Mouse (Mus musculus): ENCODE data around the gene Usp30. TPM values are rescaled to one million over a fixed set of nuclear protein-coding genes. Genes with fewer than 3 reads are reported as not detected.
A peak's percentile ranks its signal among the peaks of the same experiment; 100 is the strongest.

Gene Usp30
- polyA plus RNA-seq, 1 experiment from 2014 or later = 18.9 TPM

GRCm38 (mm10) chr5:114101873-114102272 is 36.6 kb downstream of the Usp30 start:
- ATAC-seq (ENCODE audit: low FRiP score) = no peak
- Histone ChIP-seq H3K4me3 (replicated peaks) (no peak overlapping the region), H3K27me3 (replicated peaks) (0 out of 2 replicates have a peak, but pooled peaks cover 4% of the 10 kb centered on the region), H3K9ac (replicated peaks) (no peak overlapping the region), H3K36me3 (peaks cover 31% of the 10 kb centered on the region), H3K9me3 (replicated peaks) (no peaks in the 10 kb centered on the region), H3K4me2 (no peak overlapping the region), H3K27ac (replicated peaks) (no peak overlapping the region), H3K4me1 (peaks cover 32% of the 10 kb centered on the region)
- WGBS = 90% methylated on average over 4 of the region's 4 CpGs

DNA sequence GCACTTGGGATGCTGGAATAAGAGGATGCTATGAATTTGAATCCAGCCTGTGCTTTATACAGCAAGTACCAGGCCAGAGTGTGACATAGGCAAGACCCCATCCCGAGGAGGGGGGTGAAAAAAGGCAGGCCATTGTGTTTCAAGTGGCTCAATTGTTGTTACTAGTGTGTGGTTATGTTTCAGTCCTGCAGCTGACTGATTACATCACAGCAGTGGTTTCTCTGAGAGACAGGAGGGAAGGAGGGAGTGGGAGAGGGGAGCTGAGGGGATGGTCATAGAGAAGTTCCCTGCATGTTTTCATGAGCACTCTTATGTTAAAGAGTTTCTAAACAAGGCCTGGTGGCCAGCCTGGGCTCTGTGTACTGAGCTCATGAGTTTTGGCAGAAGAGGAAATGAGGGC is 37.5 kb downstream of the Usp30 start:
- Histone ChIP-seq H3K27me3 (replicated peaks) (0 out of 2 replicates have a peak, but pooled peaks cover 3% of the 10 kb centered on the region), H3K9ac (replicated peaks) (no peak overlapping the region), H3K9me3 (replicated peaks) (no peaks in the 10 kb centered on the region), H3K4me2 (no peak overlapping the region), H3K4me1 (peaks cover 32% of the 10 kb centered on the region), H3K27ac (replicated peaks) (no peak overlapping the region), H3K4me3 (replicated peaks) (no peak overlapping the region), H3K36me3 (peaks cover 40% of the 10 kb centered on the region)
- WGBS = 88% methylated on average over 1 of the region's 1 CpGs
- no peak for ATAC-seq (ENCODE audit: low FRiP score)

DNA sequence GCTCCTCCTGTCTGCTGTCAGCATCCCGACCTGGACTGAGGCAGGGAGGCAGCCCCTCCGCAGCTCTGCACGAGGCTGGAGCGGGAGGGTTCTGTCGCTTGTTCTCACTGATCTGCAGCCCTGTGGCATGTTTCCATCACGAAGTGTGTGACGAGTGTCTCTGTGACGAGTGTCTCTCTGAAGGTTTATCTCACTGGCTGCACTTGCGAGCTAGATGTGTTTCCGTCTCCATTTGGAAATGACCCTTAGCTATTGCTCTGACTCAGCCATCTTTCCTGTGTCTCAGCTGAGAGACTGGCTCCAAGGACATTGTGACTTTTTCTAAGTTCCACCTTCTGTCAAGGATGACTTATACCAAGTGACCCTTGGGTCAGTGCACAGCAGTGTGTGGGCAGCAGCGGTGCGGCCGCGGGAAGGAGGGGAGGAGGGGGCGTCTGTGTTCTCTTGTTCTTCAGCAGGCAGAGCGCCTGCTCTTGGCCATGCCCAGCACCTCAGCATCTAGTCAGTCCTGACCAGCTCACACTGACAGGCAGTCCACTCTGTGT is 41.2 kb downstream of the Usp30 start:
- peaks cover 76% of the 10 kb centered on the region for H3K36me3 ChIP-seq
- 77% methylated on average over 16 of the region's 16 CpGs for WGBS
- no peaks in the 10 kb centered on the region for H3K27me3 ChIP-seq (replicated peaks)
- H3K4me2 ChIP-seq = no peak overlapping the region
- no peak overlapping the region for H3K27ac ChIP-seq (replicated peaks)
- no peak overlapping the region for H3K4me3 ChIP-seq (replicated peaks)
- no peak for ATAC-seq (ENCODE audit: low FRiP score)
- H3K4me1 ChIP-seq = peaks cover 19% of the 10 kb centered on the region
- no peak overlapping the region for H3K9ac ChIP-seq (replicated peaks)
- no peaks in the 10 kb centered on the region for H3K9me3 ChIP-seq (replicated peaks)

GRCm38 (mm10) chr5:114113334-114113733 is 48.1 kb downstream of the Usp30 start:
- Histone ChIP-seq H3K36me3 (peaks cover 93% of the 10 kb centered on the region), H3K27ac (replicated peaks) (no peak overlapping the region), H3K4me1 (no peaks in the 10 kb centered on the region), H3K9me3 (replicated peaks) (no peaks in the 10 kb centered on the region), H3K4me2 (no peak overlapping the region), H3K4me3 (replicated peaks) (no peak overlapping the region), H3K9ac (replicated peaks) (no peak overlapping the region), H3K27me3 (replicated peaks) (no peaks in the 10 kb centered on the region)
- no peak for ATAC-seq (ENCODE audit: low FRiP score)
- WGBS = 86% methylated on average over 6 of the region's 6 CpGs

DNA sequence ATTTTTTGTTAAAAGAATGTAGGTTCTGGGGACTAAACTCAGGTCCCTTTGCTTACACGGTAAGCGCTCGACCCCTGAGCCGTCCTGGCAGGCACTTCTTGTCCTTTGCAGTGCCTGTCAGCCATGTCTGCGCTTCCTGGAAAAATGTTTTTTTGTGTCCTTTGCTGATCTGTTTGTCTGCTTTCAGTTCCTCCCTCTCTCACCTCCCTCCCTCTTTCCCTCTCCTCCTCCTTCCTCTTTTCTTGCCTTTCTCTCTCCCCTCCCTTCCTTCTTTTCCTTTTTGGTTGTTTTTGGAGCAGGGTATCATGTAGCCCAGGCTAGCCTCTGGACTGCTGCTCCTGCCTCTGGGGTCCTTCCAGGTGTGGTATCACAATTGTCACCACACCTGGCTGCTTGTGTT is 49.8 kb downstream of the Usp30 start:
- ATAC-seq (ENCODE audit: low FRiP score) = no peak
- Histone ChIP-seq H3K9me3 (replicated peaks) (no peaks in the 10 kb centered on the region), H3K4me3 (replicated peaks) (no peak overlapping the region), H3K27me3 (replicated peaks) (no peaks in the 10 kb centered on the region), H3K27ac (replicated peaks) (no peak overlapping the region), H3K9ac (replicated peaks) (no peak overlapping the region), H3K4me1 (no peaks in the 10 kb centered on the region), H3K36me3 (peaks cover 92% of the 10 kb centered on the region), H3K4me2 (no peak overlapping the region)
- WGBS = 90% methylated on average over 5 of the region's 5 CpGs

GRCm38 (mm10) chr5:114116586-114116985 is 51.3 kb downstream of the Usp30 start:
- H3K27me3 ChIP-seq (replicated peaks) = no peaks in the 10 kb centered on the region
- peaks cover 92% of the 10 kb centered on the region for H3K36me3 ChIP-seq
- no peaks in the 10 kb centered on the region for H3K4me1 ChIP-seq
- no peak for ATAC-seq (ENCODE audit: low FRiP score)
- no peak overlapping the region for H3K4me3 ChIP-seq (replicated peaks)
- no peak overlapping the region for H3K9ac ChIP-seq (replicated peaks)
- no peak overlapping the region for H3K4me2 ChIP-seq
- 89% methylated on average over 7 of the region's 7 CpGs for WGBS
- no peak overlapping the region for H3K27ac ChIP-seq (replicated peaks)
- H3K9me3 ChIP-seq (replicated peaks) = no peaks in the 10 kb centered on the region

DNA sequence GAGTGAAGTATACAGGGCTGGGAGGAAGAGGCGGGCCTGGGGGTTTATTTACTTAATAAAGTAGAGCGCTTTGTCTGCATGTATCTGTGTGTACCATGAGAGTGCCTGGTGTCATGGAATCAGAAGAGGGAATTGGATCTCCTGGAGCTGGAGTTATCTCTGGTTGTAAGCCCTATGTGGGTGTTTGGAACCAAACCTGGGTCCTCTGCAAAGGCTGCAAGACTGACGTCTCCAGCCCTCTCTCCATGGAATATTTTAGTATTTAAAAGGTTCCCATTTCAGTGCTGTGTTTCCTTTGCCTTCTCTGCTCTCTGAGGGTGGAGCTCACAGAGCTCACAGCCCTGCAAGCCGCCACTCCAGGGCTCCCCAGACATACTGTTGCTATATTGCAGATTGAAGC is 54.5 kb downstream of the Usp30 start:
- no peak overlapping the region for H3K4me3 ChIP-seq (replicated peaks)
- no peaks in the 10 kb centered on the region for H3K4me1 ChIP-seq
- H3K9ac ChIP-seq (replicated peaks) = no peak overlapping the region
- no peak overlapping the region for H3K27ac ChIP-seq (replicated peaks)
- H3K4me2 ChIP-seq = no peak overlapping the region
- ATAC-seq (ENCODE audit: low FRiP score) = no peak
- H3K9me3 ChIP-seq (replicated peaks) = no peaks in the 10 kb centered on the region
- WGBS = 94% methylated on average over 4 of the region's 4 CpGs
- H3K36me3 ChIP-seq = peaks cover 92% of the 10 kb centered on the region
- H3K27me3 ChIP-seq (replicated peaks) = no peaks in the 10 kb centered on the region

DNA sequence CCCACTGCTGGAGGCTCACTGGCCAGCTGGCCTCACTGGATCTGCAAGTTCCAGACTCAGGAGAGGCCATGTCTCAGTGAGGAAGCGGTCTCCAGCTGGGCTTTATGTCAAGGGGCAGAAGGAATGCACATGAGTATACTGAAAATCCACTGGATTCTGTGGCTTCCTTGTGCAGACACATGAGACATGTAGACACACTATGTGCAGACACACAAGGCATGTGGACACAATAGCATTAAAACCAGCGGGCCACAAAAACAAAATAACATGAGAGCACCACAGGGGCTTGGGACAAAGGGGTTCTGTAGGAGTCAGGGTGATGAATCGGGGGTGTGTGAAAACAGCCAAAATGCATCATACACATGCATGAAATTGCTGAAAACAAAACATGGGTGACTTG is 60.7 kb downstream of the Usp30 start:
- Histone ChIP-seq H3K36me3 (peaks cover 40% of the 10 kb centered on the region), H3K9me3 (replicated peaks) (no peaks in the 10 kb centered on the region), H3K27me3 (replicated peaks) (no peaks in the 10 kb centered on the region), H3K4me3 (replicated peaks) (no peak overlapping the region), H3K9ac (replicated peaks) (no peak overlapping the region), H3K4me1 (peaks cover 19% of the 10 kb centered on the region), H3K27ac (replicated peaks) (no peak overlapping the region), H3K4me2 (no peak overlapping the region)
- ATAC-seq (ENCODE audit: low FRiP score) = no peak
- WGBS = 92% methylated on average over 3 of the region's 3 CpGs

- WGBS = 91% methylated on average over 7 of the region's 7 CpGs
- H3K27ac ChIP-seq (replicated peaks) = no peak overlapping the region
- H3K4me2 ChIP-seq = peak overlapping the region; percentile 98
- H3K9me3 ChIP-seq (replicated peaks) = no peaks in the 10 kb centered on the region
- H3K36me3 ChIP-seq = peaks cover 34% of the 10 kb centered on the region
- peaks cover 24% of the 10 kb centered on the region for H3K4me1 ChIP-seq
- peak overlapping the region; percentile 78; the same call in 1 of the 2 replicates for H3K9ac ChIP-seq (replicated peaks)
- peak overlapping the region; percentile 71 for H3K4me3 ChIP-seq (replicated peaks)
- ATAC-seq (ENCODE audit: low FRiP score) = no peak
- H3K27me3 ChIP-seq (replicated peaks) = no peaks in the 10 kb centered on the region
These were observed 61.4 kb downstream of the Usp30 start for GRCm38 (mm10) chr5:114126499-114127244.

- peak within 1 kb of the TSS; percentile 71 for H3K4me3 ChIP-seq (replicated peaks)
- H3K27me3 ChIP-seq (replicated peaks) = no peaks in the 10 kb centered on the region; the same call in 1 of the 2 replicates
- WGBS = under 1% methylated on average over 69 of the region's 69 CpGs
These were observed 62.4 kb downstream of the Usp30 start, which contains the start of gene Alkbh2 for GRCm38 (mm10) chr5:114127374-114128349. Gene Alkbh2 (minus strand): TSS chr5:114128218.

DNA sequence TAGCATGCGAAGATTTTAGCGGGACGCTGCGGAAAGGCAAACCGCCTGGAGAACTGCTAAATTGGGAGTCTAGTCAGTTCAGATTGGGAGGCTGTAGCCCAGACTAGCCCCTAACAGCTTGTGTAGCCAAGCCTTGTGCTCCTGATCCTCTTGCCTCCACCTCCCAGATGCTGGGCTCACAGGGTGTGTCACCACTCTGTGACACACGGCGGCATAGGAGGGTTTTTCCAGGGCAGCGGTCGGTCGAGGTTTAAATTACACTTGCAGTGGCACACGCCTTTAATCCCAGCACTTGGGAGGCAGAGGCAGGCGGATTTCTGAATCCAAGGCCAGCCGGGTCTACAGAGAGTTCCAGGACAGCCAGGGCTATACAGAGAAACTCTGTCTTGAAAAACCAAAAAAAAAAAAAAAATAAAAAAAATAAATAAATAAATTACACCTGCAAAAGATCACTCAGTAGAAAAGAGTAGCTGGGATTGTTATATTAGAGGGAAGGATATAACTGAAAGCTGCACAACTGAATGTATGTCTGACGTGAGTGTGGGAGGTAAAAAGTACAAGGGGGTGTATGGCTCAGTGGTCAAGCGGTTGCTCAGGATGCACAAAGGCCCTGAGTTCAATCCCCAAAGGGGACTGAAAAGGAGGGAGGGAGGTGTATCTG is 64.4 kb downstream of the Usp30 start:
- ATAC-seq (ENCODE audit: low FRiP score) = no peak
- WGBS = 83% methylated on average over 15 of the region's 15 CpGs
- Histone ChIP-seq H3K9ac (replicated peaks) (0 out of 2 replicates have a peak overlapping the region, but pooled peaks have one; percentile 58), H3K9me3 (replicated peaks) (no peaks in the 10 kb centered on the region), H3K4me3 (replicated peaks) (peak overlapping the region; percentile 96), H3K4me2 (peak overlapping the region; percentile 99), H3K27me3 (replicated peaks) (no peaks in the 10 kb centered on the region; the same call in 1 of the 2 replicates), H3K27ac (replicated peaks) (no peak overlapping the region), H3K4me1 (peaks cover 29% of the 10 kb centered on the region), H3K36me3 (0 out of 2 replicates have a peak, but pooled peaks cover 5% of the 10 kb centered on the region)

More at GRCm38 (mm10) chr5:114127374-114128349, 62.4 kb downstream of the Usp30 start, which contains the start of gene Alkbh2:
- peak; percentile 14; the same call in 1 of the 2 replicates for ATAC-seq (ENCODE audit: low FRiP score)
- Histone ChIP-seq H3K4me2 (peak within 1 kb of the TSS; percentile 98), H3K36me3 (peaks cover 24% of the 10 kb centered on the region), H3K4me1 (peaks cover 29% of the 10 kb centered on the region), H3K27ac (replicated peaks) (peak within 1 kb of the TSS; percentile 89), H3K9me3 (replicated peaks) (no peaks in the 10 kb centered on the region), H3K9ac (replicated peaks) (peak within 1 kb of the TSS; percentile 78)
